Mouse (Mus musculus): ENCODE data around the gene Slc36a2. TPM values are rescaled to one million over a fixed set of nuclear protein-coding genes. Genes with fewer than 3 reads are reported as not detected.
A peak's percentile ranks its signal among the peaks of the same experiment; 100 is the strongest.

Gene Slc36a2
- polyA plus RNA-seq, 1 experiment: 0.03 TPM

DNA sequence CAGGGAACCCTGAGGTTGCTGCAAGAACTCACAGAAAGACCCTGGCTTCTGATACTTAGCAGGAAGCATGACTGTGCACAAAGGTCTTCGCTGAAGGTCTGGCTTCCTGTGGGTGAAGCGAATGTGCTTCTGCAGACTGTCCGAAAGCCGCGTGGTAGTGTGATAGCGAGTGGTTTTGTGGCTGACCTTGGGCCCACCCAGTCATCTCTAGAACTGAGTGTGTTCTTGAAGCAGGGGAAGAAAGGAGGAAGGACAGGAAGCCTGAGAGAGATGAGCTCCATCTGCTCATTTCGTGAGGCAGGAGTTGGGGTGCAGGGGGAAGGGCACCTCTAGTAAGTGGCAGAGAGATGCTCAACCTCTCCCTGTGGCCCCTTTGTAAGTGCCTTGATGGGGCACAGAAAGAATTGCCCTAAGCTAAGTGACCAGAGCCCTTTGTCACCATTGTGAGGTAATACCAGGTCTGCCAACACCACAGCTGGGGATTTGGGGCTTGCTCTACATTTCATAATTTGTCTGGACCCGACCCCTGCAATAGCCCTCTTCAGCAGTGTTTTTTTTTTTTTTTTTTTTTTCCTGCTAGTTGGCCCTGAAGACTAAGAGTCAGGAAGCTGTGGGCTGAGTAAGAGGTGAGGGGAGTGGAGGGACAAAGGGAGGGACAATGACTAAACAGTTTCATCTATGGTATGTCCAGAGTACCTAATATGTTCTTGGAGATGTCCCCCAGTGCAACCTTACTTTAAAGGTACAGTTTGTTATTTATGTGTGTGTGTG lies 13.0 kb upstream of the Slc36a2 start:
- H3K27me3 ChIP-seq (ENCODE audit: control insufficient read depth): no peaks in the 10 kb centered on the region; the same call in 1 of the 2 replicates
- no peaks in the 10 kb centered on the region for H3K9me3 ChIP-seq (ENCODE audit: control insufficient read depth, low read length)
- H3K4me1 ChIP-seq (ENCODE audit: control insufficient read depth): no peaks in the 10 kb centered on the region
- H3K36me3 ChIP-seq (ENCODE audit: control insufficient read depth): no peaks in the 10 kb centered on the region
- H3K4me3 ChIP-seq (replicated peaks): no peak overlapping the region
- TF ChIP-seq GATA1 (IDR thresholded peaks at IDR 0.05; ENCODE audit: low read length) (no peak), TAL1 (IDR thresholded peaks at IDR 0.05; ENCODE audit: low read length) (no peak)

GRCm38 (mm10) chr11:55197086-55197485 lies 12.2 kb upstream of the Slc36a2 start:
- Histone ChIP-seq H3K4me3 (replicated peaks) (no peak overlapping the region), H3K36me3 (ENCODE audit: control insufficient read depth) (no peaks in the 10 kb centered on the region), H3K27me3 (ENCODE audit: control insufficient read depth) (no peaks in the 10 kb centered on the region; the same call in 1 of the 2 replicates), H3K4me1 (ENCODE audit: control insufficient read depth) (no peaks in the 10 kb centered on the region), H3K9me3 (ENCODE audit: control insufficient read depth, low read length) (no peaks in the 10 kb centered on the region)
- TF ChIP-seq GATA1 (IDR thresholded peaks at IDR 0.05; ENCODE audit: low read length) (no peak), TAL1 (IDR thresholded peaks at IDR 0.05; ENCODE audit: low read length) (no peak)

DNA sequence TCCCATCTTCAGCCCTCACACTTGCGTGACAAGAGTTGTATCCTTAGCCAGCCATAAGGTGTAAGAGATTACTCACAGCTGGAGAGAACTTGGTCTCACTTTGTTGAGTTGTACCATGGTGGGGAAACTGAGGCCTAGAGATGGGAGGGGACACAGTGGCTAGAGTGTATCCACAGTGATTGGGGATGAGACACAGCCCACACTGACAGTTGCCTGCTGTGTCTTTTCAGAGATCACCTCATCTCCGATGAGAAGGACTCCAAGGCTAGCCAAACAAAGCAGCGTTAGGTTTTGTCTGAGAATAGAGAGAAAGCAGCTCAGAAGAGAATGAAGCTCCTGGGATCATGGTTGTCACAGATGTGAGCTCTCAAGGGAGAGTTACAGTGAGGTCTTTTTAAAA lies 5.3 kb upstream of the Slc36a2 start:
- Histone ChIP-seq H3K9me3 (ENCODE audit: control insufficient read depth, low read length) (no peaks in the 10 kb centered on the region), H3K27me3 (ENCODE audit: control insufficient read depth) (no peaks in the 10 kb centered on the region), H3K36me3 (ENCODE audit: control insufficient read depth) (no peaks in the 10 kb centered on the region), H3K4me3 (replicated peaks) (no peak overlapping the region), H3K4me1 (ENCODE audit: control insufficient read depth) (no peaks in the 10 kb centered on the region)
- TF ChIP-seq GATA1 (IDR thresholded peaks at IDR 0.05; ENCODE audit: low read length): no peak
- no peak for TF ChIP-seq TAL1 (IDR thresholded peaks at IDR 0.05; ENCODE audit: low read length)

DNA sequence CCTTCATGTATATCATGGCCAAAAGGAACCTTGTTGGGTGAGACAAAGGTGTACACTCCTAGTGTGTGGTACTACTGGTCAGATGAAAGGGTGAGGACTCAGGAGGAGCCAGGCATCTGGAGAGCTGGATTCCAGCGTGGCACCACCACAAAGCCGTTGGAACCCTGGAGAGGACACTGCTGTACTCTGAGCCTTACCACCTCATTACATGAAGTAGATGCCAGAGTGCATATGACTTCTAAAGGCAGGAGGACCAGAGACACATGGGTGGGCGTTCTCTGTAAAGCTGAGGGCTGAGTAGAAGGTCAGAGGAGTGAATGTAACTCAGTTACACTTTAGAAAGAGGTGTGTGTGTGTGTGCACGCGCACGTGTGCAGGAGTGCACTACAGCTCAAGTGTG lies 2.9 kb upstream of the Slc36a2 start:
- H3K36me3 ChIP-seq (ENCODE audit: control insufficient read depth): no peaks in the 10 kb centered on the region
- H3K4me3 ChIP-seq (replicated peaks): no peak overlapping the region
- H3K27me3 ChIP-seq (ENCODE audit: control insufficient read depth): no peaks in the 10 kb centered on the region
- TF ChIP-seq GATA1 (IDR thresholded peaks at IDR 0.05; ENCODE audit: low read length) (no peak), TAL1 (IDR thresholded peaks at IDR 0.05; ENCODE audit: low read length) (no peak)
- H3K4me1 ChIP-seq (ENCODE audit: control insufficient read depth): no peaks in the 10 kb centered on the region
- no peaks in the 10 kb centered on the region for H3K9me3 ChIP-seq (ENCODE audit: control insufficient read depth, low read length)

- no peaks in the 10 kb centered on the region for H3K36me3 ChIP-seq (ENCODE audit: control insufficient read depth)
- no peaks in the 10 kb centered on the region for H3K27me3 ChIP-seq (ENCODE audit: control insufficient read depth)
- H3K9me3 ChIP-seq (ENCODE audit: control insufficient read depth, low read length): no peaks in the 10 kb centered on the region
- H3K4me3 ChIP-seq (replicated peaks): no peak overlapping the region
- TF ChIP-seq TAL1 (IDR thresholded peaks at IDR 0.05; ENCODE audit: low read length) (no peak), GATA1 (IDR thresholded peaks at IDR 0.05; ENCODE audit: low read length) (no peak)
- no peaks in the 10 kb centered on the region for H3K4me1 ChIP-seq (ENCODE audit: control insufficient read depth)
These were observed 2.4 kb upstream of the Slc36a2 start for GRCm38 (mm10) chr11:55187292-55187691.

DNA sequence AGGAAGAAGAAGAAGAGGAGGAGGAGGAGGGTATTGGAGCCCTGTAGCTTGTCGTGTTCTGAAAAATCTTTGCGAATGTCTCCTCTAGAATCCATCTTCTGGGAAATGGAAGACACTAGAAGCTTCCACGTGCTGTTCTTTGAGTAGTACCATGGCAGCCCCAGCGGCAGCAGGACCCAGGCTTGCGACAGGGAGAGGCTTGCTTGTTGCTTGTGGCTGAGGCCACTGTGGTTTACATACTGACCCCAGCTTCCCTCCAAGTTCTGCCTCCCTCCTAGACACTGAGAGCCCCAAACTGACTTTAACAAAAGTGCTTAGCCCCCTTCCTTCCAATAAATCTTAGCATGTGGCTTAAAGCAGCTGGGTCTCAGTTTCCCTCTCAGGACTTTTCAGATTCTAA lies 631 bp downstream of the Slc36a2 start:
- TF ChIP-seq TAL1 (IDR thresholded peaks at IDR 0.05; ENCODE audit: low read length): no peak
- TF ChIP-seq GATA1 (IDR thresholded peaks at IDR 0.05; ENCODE audit: low read length): no peak
- no peaks in the 10 kb centered on the region; the same call in 1 of the 2 replicates for H3K36me3 ChIP-seq (ENCODE audit: control insufficient read depth)
- no peaks in the 10 kb centered on the region for H3K9me3 ChIP-seq (ENCODE audit: control insufficient read depth, low read length)
- H3K4me3 ChIP-seq (replicated peaks): peak overlapping the region; percentile 48
- no peaks in the 10 kb centered on the region for H3K27me3 ChIP-seq (ENCODE audit: control insufficient read depth)
- H3K4me1 ChIP-seq (ENCODE audit: control insufficient read depth): no peaks in the 10 kb centered on the region

DNA sequence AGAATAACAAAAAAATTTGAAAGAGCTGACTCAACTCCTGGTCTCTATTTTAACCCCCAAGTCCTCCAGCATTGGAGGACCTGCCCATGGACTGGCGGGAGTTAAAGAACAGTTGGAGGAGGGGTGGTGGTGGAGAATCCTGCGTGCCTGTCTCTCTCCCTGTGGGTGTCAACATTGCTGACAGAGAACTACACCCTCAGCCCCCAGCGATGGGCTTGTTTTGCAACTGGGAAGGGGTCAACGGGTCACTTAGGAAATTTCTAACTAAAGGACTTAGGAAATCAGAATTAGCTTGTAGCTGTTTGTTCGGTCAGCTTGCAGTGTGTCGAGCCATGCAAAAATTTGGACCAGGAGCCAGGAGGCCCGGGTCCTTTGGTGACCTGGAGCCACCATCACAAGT lies 1.8 kb downstream of the Slc36a2 start:
- H3K36me3 ChIP-seq (ENCODE audit: control insufficient read depth): no peaks in the 10 kb centered on the region; the same call in 1 of the 2 replicates
- no peak overlapping the region for H3K4me3 ChIP-seq (replicated peaks)
- no peaks in the 10 kb centered on the region for H3K4me1 ChIP-seq (ENCODE audit: control insufficient read depth)
- H3K27me3 ChIP-seq (ENCODE audit: control insufficient read depth): no peaks in the 10 kb centered on the region
- no peak for TF ChIP-seq GATA1 (IDR thresholded peaks at IDR 0.05; ENCODE audit: low read length)
- TF ChIP-seq TAL1 (IDR thresholded peaks at IDR 0.05; ENCODE audit: low read length): no peak
- H3K9me3 ChIP-seq (ENCODE audit: control insufficient read depth, low read length): no peaks in the 10 kb centered on the region

DNA sequence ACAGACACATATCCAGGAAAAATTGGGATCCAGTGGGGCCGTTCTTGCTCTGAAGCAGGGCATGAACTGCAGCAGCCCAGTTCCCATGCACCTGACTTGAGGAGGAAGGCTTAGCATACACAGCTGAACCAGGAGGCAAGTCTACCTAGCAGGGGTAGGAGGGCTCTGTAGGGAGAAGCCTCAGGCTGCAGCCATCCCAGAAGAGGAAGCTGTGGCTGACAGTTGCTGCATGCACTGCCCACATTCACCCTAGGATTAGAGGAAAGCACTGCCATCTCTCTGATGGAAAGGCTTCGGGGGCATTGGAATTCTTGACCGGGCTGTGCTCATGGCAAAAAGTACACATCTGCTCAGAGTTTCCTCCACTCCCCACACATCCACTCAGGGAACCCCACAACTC lies 5.0 kb downstream of the Slc36a2 start:
- H3K4me3 ChIP-seq (replicated peaks): no peak overlapping the region
- no peak for TF ChIP-seq TAL1 (IDR thresholded peaks at IDR 0.05; ENCODE audit: low read length)
- TF ChIP-seq GATA1 (IDR thresholded peaks at IDR 0.05; ENCODE audit: low read length): no peak
- no peaks in the 10 kb centered on the region for H3K27me3 ChIP-seq (ENCODE audit: control insufficient read depth)
- H3K4me1 ChIP-seq (ENCODE audit: control insufficient read depth): no peaks in the 10 kb centered on the region
- no peaks in the 10 kb centered on the region for H3K9me3 ChIP-seq (ENCODE audit: control insufficient read depth, low read length)
- no peaks in the 10 kb centered on the region; the same call in 1 of the 2 replicates for H3K36me3 ChIP-seq (ENCODE audit: control insufficient read depth)

- no peaks in the 10 kb centered on the region for H3K27me3 ChIP-seq (ENCODE audit: control insufficient read depth)
- H3K4me1 ChIP-seq (ENCODE audit: control insufficient read depth): no peaks in the 10 kb centered on the region
- H3K4me3 ChIP-seq (replicated peaks): no peak overlapping the region
- no peaks in the 10 kb centered on the region; the same call in 1 of the 2 replicates for H3K36me3 ChIP-seq (ENCODE audit: control insufficient read depth)
- TF ChIP-seq GATA1 (IDR thresholded peaks at IDR 0.05; ENCODE audit: low read length): no peak
- no peak for TF ChIP-seq TAL1 (IDR thresholded peaks at IDR 0.05; ENCODE audit: low read length)
- no peaks in the 10 kb centered on the region for H3K9me3 ChIP-seq (ENCODE audit: control insufficient read depth, low read length)
These were observed 6.0 kb downstream of the Slc36a2 start for GRCm38 (mm10) chr11:55178830-55179229.
